Mouse (Mus musculus) erythroblast, adult 5-6 weeks (primary cell): ENCODE measurements around the gene Asic1. TPM values are rescaled to one million over a fixed set of nuclear protein-coding genes. Genes with fewer than 3 reads are reported as not detected.
"Not testable (repeated sequence)": the region's sequence is repeated elsewhere in the genome, so short reads cannot be mapped to it uniquely, and the experiment has no call there.

Experiments
- ATAC-seq: replicated peaks from 2 replicates; pipeline ENCODE4 v1.8.0; 2016; ENCODE audit warnings: moderate number of reproducible peaks, mild to moderate bottlenecking, moderate TSS enrichment, inconsistent platforms; ENCODE audit not compliant: poor library complexity, low FRiP score, severe bottlenecking
- total RNA-seq, 2 experiments: library from RNA; stranded (forward) in 1 of 2; stranded (reverse) in 1 of 2; fragments of 150-400 nt in 1 of 2; fragments of 200-764, 138-1000 nt in 1 of 2; gene quantifications; 2 replicates each; pipeline versions ENCODE4 v1.2.3 to v1.2.4; 2015 to 2017; ENCODE audit warnings: low replicate concordance in 2 of 2

Asic1 gene
- total RNA-seq, 2 experiments from 2014 or later, result not detected

DNA sequence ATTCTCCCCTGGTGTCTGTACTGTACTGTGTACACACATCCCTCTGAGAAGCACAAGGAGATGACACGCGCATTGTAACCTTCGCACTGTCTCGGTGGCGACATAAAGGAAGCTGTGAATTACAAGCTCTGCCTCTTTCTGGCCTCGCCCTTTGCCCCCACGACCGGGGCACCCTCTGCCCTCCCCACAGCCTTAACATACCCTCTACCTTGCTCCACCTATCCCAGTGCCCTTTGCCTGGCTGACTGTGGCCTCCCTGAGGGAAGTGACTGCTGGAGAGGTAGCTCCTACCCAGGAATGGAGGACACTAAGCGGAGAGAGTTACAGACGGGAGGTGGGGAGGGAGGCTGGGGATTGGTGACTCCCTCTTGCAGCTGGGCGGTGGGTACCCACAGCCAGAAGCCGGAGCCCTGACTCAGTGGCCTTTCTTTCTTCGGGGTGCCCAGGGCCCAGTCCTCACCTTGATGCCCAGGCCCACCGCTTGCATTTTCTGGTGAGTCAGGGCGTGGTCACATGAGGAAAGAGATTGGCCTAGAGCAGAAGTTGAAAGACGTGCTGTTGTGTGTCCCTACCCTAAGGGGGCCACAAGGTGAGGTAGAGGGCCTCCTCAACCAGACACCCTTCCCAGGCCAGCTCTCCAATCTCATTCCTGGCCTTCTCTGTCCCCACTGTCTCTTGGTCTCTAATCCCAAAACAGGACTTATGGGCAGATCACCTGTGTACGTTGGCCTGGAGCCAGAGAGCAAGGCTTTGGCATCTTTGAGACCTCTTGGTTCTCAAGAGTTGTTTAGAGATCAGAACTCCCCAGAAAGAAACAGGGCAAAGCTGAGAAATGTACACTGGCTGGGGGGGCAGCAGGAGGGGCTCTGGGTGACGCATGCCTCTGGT is 30.3 kb downstream of the Asic1 start:
- no peak for ATAC-seq

- ATAC-seq, result not testable (repeated sequence)
Measured at GRCm38 (mm10) chr15:99701640-99701998, 31.5 kb downstream of the Asic1 start.

GRCm38 (mm10) chr15:99701999-99702900 is 32.1 kb downstream of the Asic1 start, which contains the start of gene Smarcd1:
TSS of gene Smarcd1 (plus strand) at chr15:99702129.
- ATAC-seq, result peak; percentile 94

GRCm38 (mm10) chr15:99703104-99703503 is 32.9 kb downstream of the Asic1 start:
- no peak for ATAC-seq

- no peak for ATAC-seq
Measured at GRCm38 (mm10) chr15:99703676-99704040, 33.5 kb downstream of the Asic1 start.

- no peak for ATAC-seq
Measured at GRCm38 (mm10) chr15:99704041-99704681, 34.0 kb downstream of the Asic1 start.

GRCm38 (mm10) chr15:99704881-99705280 is 34.7 kb downstream of the Asic1 start:
- no peak for ATAC-seq

DNA sequence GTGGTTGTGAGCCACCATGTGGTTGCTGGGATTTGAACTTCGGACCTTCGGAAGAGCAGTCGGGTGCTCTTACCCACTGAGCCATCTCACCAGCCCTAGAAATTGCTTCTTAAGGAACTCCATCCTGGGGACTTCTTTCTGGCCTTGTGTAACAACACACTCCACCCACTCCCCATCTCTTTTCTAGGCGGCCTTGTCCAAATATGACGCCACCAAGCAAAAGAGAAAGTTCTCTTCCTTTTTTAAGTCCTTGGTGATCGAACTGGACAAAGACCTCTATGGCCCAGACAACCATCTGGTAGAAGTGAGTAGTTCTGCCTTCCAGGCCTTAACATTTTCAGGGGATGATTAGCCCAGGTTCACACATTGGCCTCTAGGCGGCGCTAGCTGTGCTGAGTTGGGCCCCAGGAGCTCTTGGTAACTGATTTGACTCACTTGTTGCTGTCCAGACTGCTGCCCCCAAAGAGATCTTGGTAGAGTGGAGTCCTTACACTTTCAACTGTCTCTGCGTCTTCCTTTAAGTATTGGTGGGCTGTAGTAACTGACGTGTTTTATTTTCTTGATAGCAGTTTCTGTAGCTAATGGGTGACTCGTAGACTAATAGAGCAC is 35.4 kb downstream of the Asic1 start, which contains the start of gene Gm17349:
TSS of gene Gm17349 (minus strand) at position 51 of the 609 bp plus-strand sequence.
- peak; percentile 53; the same call in 1 of the 2 replicates for ATAC-seq

- ATAC-seq, result no peak
Measured at GRCm38 (mm10) chr15:99708176-99708575, 38.0 kb downstream of the Asic1 start.

- ATAC-seq, result no peak
Measured at GRCm38 (mm10) chr15:99710221-99711190, 40.3 kb downstream of the Asic1 start.

DNA sequence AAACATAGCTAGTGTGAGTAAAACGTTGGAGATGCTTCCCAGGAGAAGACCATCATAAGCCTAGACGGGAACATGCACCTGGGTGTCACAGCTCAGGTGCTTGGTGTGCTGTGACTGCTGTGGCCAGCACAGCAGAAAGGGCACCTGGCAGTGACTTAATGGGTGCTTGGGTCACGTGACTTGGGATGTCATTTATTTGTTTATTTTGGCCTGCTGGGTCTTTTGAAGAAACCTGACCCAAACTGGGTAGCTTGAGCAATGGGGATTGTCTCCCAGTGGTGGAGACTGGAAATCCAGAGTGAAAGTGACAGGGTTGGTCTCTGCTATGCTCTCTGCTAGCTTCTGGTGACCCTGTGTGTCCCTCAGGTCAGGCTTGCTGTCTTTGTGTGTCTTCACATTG is 41.3 kb downstream of the Asic1 start:
- ATAC-seq, result no peak

DNA sequence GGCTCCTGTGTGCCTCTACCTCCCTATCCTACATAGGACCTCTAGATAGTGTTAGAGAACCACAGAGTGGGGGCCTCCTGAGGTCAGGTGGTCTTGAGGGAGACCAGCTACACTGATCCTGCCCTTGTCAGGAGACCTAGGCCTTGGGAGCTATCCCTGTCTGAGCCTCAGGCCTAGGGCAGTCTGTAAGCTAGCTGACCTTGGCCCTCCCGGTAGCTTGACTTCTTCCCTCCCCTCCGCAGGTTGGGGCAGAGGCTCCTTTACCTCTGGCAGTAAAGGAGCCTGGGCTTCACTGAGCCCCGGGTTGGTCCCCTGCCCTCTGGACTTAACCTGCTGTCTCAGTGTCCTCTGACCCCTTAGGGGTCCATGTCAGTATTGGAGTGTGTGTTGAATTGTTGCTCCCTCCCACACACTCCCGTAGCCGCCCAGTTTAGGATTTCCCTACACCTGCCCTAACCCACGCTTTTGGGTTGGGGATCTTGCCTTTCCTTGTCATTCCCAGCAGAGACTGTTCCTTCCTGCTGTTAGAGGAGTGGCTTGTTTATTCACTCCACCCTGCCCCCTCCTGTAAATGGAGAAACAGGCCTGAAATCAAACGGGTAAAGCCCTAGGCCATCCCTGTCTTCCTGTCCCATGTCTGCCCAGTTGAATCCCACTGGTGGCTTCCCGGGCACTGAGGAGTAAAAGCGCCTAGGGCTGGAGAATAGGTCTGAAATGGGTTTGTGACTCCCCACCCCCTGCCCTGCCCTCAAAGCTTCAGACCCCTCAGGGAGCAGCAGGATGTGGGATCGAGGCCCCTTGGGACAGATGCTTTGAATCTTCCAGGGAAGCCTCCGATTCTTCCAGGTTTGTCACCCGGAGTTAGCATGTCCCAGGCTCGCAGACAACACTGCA is 42.7 kb downstream of the Asic1 start:
- ATAC-seq, result no peak

DNA sequence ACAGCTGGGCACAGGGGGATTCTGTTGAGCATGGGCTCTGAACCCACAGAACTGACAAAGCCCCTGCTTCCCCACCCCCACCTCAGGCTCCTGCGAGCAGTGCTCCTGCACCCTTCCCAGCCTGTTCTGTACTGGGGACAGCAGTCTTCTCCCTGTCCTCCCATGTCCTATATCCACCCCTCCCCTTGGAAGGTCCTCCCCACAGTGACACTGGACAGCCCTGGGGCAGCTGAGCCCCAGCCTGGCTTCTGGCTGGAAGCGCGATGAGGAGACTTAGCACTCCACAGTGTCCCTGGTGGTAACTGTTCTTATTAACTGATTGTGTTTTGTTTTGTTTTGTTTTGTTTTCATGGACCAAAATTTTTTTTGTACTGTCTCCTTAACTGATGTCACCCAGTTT is 43.4 kb downstream of the Asic1 start:
- ATAC-seq, result no peak

DNA sequence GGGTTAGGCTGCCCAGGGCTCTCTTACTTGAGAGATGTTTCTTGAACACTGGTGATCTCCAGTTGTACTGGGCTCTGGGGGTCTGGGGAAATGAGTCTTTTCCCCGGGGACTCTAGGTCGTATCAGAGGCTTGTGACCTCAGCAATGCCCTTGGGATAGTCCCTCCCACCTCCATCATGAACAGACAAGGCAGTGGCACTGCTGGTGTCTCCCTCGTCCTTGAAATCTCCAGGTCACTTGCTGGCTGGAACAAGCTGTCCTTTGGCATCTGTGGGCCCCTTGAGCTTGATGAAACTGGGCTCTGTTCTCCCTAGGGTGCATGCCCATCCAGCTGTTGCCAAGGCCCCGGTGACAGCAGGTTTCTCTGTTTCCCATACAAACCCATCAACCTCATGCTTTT is 44.0 kb downstream of the Asic1 start:
- no peak for ATAC-seq

DNA sequence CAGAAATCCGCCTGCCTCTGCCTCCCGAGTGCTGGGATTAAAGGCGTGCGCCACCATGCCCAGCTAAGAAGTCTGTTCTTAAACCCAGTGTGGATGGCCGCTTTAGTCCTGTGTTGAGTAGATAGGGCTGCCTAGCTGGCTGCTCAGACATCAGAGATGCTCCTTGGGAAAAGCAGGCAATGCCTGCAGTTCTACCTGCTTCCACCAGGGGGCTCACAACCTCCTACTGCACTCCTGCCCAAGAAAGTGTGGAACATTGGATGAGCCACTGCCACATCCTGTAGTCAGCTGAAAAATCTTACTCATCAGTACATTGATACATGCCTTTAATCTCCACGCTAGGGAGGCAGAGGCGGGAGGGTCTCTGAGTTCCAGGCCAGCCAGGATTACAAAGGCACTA is 44.7 kb downstream of the Asic1 start:
- peak; percentile 76 for ATAC-seq

DNA sequence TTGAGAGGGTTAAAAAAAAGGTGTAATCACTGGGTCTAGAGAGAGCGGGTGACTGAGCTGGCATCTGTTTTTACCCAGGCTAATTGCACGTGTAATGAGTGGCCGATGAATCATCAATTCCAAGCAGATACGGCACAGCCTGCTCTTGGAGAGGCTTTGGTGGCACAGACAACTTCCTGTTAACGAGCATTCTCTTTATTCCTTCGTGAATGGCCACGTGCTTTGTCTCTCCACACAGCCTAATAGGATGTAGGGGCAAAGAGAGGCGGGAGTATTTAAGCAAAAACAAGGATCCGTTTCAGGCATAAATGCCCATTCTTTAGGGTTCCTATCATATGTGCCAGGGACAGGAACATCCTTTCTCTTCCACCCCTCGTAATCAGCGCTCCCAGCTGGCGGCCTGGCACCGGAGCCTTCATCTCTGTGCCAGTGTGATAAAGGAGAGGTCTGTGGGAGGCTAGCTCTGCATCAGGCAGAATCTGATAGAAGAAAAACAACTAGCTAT is 45.2 kb downstream of the Asic1 start:
- peak; percentile 82 for ATAC-seq

DNA sequence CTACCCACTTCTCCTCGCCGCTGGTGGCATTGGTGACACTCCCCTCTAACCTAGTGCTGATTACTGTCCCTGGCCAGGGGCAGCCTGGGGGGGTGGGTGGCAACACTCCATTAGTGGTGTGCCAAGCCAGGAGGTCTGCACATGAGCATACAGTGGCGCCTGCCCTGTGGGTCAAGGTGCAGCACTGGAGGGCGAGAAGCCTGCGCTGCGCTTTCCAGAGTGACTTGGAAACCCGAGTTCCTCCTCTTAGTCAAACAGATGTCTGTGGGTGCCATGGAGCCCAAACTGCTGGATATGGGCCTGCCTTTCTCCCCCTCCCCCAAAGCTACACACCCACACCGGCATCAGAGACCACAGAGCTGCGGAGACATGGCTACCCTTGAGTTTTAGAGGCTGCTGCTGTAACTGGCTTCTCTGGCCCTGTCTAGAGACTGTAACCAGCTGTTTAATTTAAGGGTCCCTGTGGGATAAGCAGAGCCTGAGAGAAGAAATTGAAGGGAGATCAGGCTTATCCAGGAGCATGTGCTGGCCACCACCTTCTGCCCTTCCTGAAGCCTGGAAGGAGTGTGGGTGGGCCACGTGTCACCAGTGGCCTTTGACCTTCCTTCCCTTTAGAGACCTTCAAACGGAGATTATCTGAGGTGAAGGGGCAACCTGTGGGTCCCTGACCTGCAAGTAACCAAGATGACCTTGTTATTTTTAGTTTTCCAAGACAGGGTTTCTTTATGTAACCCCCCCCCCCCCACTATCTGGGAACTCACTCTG is 46.0 kb downstream of the Asic1 start:
- ATAC-seq, result peak; percentile 8; the same call in 1 of the 2 replicates
